Mouse (Mus musculus): ENCODE measurements around the gene Cabin1. TPM values are rescaled to one million over a fixed set of nuclear protein-coding genes. Genes with fewer than 3 reads are reported as not detected.

The Cabin1 gene
- total RNA-seq, 2 experiments from 2014 or later = 7.7 to 8.0 TPM

Other genes with a start within 250 kb of the Cabin1 start
- 10 to 100 TPM; 76.2 to 80.2 TPM for gene Snrpd3, start 246.8 kb downstream of the Cabin1 start, total RNA-seq (2021)
- 10 to 100 TPM; 43.6 to 61.5 TPM for gene Gucd1, start 246.4 kb downstream of the Cabin1 start, total RNA-seq (2021)
- gene Lrrc75b, start 204.0 kb downstream of the Cabin1 start, total RNA-seq (2021) = under 1 TPM; 0.11 to 0.12 TPM
- under 1 TPM in 1 of 2 experiments, not detected in 1; 0.78 TPM for gene Ggt1, start 202.7 kb downstream of the Cabin1 start, total RNA-seq (2021)
- gene Ggt5, start 175.0 kb downstream of the Cabin1 start, total RNA-seq (2021) = 1 to 10 TPM; 2.4 to 2.8 TPM
- gene Susd2, start 120.3 kb downstream of the Cabin1 start, total RNA-seq (2021) = 1 to 10 TPM; 1.8 to 2.3 TPM
- 10 to 100 TPM; 30.6 to 38.3 TPM for gene Ddt, start 9.1 kb upstream of the Cabin1 start, total RNA-seq (2021)
- not detected for gene Gm20441, start 16.6 kb upstream of the Cabin1 start, total RNA-seq (2021)
- gene Gstt3, start 17.1 kb upstream of the Cabin1 start, total RNA-seq (2021) = 1 to 10 TPM; 1.8 to 2.5 TPM
- 1 to 10 TPM; 6.0 to 8.0 TPM for gene Gstt1, start 34.2 kb upstream of the Cabin1 start, total RNA-seq (2021)
- not detected for gene Gstt4, start 58.2 kb upstream of the Cabin1 start, total RNA-seq (2021)
- gene Gstt2, start 73.1 kb upstream of the Cabin1 start, total RNA-seq (2021) = 1 to 10 TPM; 2.6 to 3.4 TPM
- gene Mif, start 95.9 kb upstream of the Cabin1 start, total RNA-seq (2021) = 100 to 1,000 TPM; 150 to 158 TPM
- under 1 TPM in 1 of 2 experiments, not detected in 1; 0.38 TPM for gene Derl3, start 129.1 kb upstream of the Cabin1 start, total RNA-seq (2021)
- 10 to 100 TPM; 14.2 to 16.6 TPM for gene Smarcb1, start 157.3 kb upstream of the Cabin1 start, total RNA-seq (2021)
- gene Chchd10, start 168.8 kb upstream of the Cabin1 start, total RNA-seq (2021) = 1,000 to 10,000 TPM; 1,419 to 1,763 TPM
- gene Mmp11, start 172.2 kb upstream of the Cabin1 start, total RNA-seq (2021) = 1 to 10 TPM; 1.8 to 2.6 TPM
- gene Gm867, start 176.3 kb upstream of the Cabin1 start, total RNA-seq (2021) = not detected
- gene Vpreb3, start 178.7 kb upstream of the Cabin1 start, total RNA-seq (2021) = not detected
- not detected for gene Gm5134, start 190.2 kb upstream of the Cabin1 start, total RNA-seq (2021)